Mouse (Mus musculus) ES-E14 (cell line): ENCODE measurements at regions not wholly inside any gene's neighbourhood (a gene's known extent, or its start where the extent isn't known, plus 50 kb on each side); places are given as distances from the start of the nearest gene placed in this dataset.

ENCODE experiments used
- DNase-seq: peaks from one replicate; pipeline ENCODE4 v3.0.0-alpha.2; 2013; ENCODE audit warnings: low read depth, low spot score
- H3K27ac ChIP-seq: 2 replicates; pipeline ENCODE4 v1.5.1; 2012; ENCODE audit warnings: low read depth, mild to moderate bottlenecking, low read length, moderate library complexity, mixed read lengths; ENCODE audit not compliant: poor library complexity, insufficient read depth, severe bottlenecking
- H3K36me3 ChIP-seq: 2 replicates; pipeline ENCODE4 v1.6.1; 2012; ENCODE audit warnings: mild to moderate bottlenecking, low read length, moderate library complexity, mixed read lengths; ENCODE audit not compliant: control insufficient read depth, poor library complexity, insufficient read depth, severe bottlenecking
- H3K4me1 ChIP-seq, 2 experiments: fragments of 150-350 bp in 1 of 2; sonication (generic) in 1 of 2; 2 replicates each; pipeline ENCODE4 v1.6.1; 2012; ENCODE audit warnings: low read length in 2 of 2, mild to moderate bottlenecking in 1 of 2, mixed read lengths in 1 of 2; ENCODE audit not compliant: control insufficient read depth in 2 of 2, insufficient read depth in 2 of 2, poor library complexity in 1 of 2
- H3K4me3 ChIP-seq, 2 experiments: fragments of 150-350 bp in 1 of 2; sonication (generic) in 1 of 2; 2 replicates each; pipeline ENCODE4 v1.5.1; 2012; ENCODE audit warnings: low read length in 2 of 2, low read depth in 1 of 2, mild to moderate bottlenecking in 1 of 2, mixed read lengths in 1 of 2; ENCODE audit not compliant: insufficient read depth in 1 of 2, poor library complexity in 1 of 2, severe bottlenecking in 1 of 2
- H3K9ac ChIP-seq: 2 replicates; pipeline ENCODE4 v1.6.1; 2012; ENCODE audit warnings: low read depth, mild to moderate bottlenecking, low read length, mixed read lengths; ENCODE audit not compliant: poor library complexity, insufficient read depth, severe bottlenecking
- H3K9me3 ChIP-seq: fragments of 150-350 bp; sonication (generic); 2 replicates; pipeline ENCODE4 v1.6.1; 2012; ENCODE audit warnings: low read depth, mild to moderate bottlenecking, low read length; ENCODE audit not compliant: control insufficient read depth, insufficient read depth
- CHD2 ChIP-seq: IDR thresholded peaks from 2 replicates; pipeline ENCODE4 v1.6.1; 2014; ENCODE audit warnings: mild to moderate bottlenecking, low read depth, low read length, inconsistent platforms
- HCFC1 ChIP-seq: IDR thresholded peaks from 2 replicates; pipeline ENCODE4 v1.6.1; 2012; ENCODE audit warnings: low read length, inconsistent platforms, borderline replicate concordance; ENCODE audit not compliant: insufficient read depth
- MAFK ChIP-seq: IDR thresholded peaks from 2 replicates; pipeline ENCODE4 v1.6.1; 2014; ENCODE audit warnings: mild to moderate bottlenecking, low read depth, low read length, inconsistent platforms; ENCODE audit not compliant: insufficient read depth
- ZC3H11A ChIP-seq: IDR thresholded peaks from 2 replicates; pipeline ENCODE4 v1.6.1; 2012; ENCODE audit warnings: low read depth, mild to moderate bottlenecking, inconsistent platforms, low read length, borderline replicate concordance
- ZNF384 ChIP-seq: IDR thresholded peaks from 2 replicates; pipeline ENCODE4 v1.6.1; 2012; ENCODE audit warnings: low read depth, low read length, inconsistent platforms
- in situ Hi-C, 2 experiments: fragments of 600-800 bp; cut with MboI; formaldehyde crosslinking; loops; one replicate each; pipeline ENCODE4 v1.15.1; 2025; ENCODE audit warnings: low sequenced_read_pairs in 2 of 2, inconsistent platforms in 1 of 2; ENCODE audit not compliant: unreplicated experiment in 2 of 2

DNA sequence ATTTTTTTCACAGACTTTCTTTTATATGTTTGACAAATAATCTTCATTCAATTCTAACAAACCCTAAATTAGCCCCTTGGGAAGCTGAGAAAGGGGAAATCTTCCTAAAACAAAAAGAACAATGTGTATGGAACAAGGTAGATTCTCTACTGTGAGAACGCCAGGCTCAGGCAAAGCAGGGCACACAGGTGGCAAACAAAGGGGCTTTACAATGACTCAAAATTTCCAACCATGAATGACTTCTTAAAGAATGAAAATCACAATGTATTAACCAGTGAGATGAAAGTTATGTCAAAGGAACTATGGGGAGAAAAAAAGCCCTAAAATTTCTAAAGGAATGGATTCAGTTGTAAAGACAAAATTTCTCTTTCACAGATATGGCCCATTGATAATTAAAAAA, 262.3 kb downstream of the Kcnj2 start:
- in situ Hi-C loops = no loop called here
- H3K4me3 ChIP-seq = no peak overlapping the region
- no peaks in the 10 kb centered on the region for H3K36me3 ChIP-seq
- DNase-seq = no peak
- no peaks in the 10 kb centered on the region for H3K4me1 ChIP-seq
- no peaks in the 10 kb centered on the region for H3K9me3 ChIP-seq
- H3K27ac ChIP-seq = no peak overlapping the region
- TF ChIP-seq MAFK = no peak
- TF ChIP-seq ZC3H11A = no peak
- no peak for TF ChIP-seq CHD2
- TF ChIP-seq ZNF384 = no peak
- TF ChIP-seq HCFC1 = no peak
- no peak overlapping the region for H3K9ac ChIP-seq

DNA sequence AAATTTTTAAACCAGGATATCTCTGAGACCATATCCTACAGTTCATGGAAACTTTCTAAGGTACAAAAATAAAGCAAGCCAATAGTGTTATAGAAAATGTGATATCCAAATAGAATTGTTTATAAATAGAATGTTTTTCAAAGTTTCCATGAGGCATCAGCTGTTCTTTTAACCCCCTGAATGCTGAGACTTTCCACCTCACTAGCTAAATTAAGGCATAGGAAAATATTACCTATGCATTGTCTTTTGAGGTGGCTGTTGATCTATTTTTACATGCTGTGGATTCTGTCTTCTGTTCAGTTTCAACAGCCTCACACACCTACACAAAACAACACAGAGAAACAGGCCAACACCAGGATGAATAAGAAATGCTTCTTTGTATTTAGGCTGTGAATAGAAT, 265.6 kb downstream of the Kcnj2 start:
- Histone ChIP-seq H3K9me3 (no peaks in the 10 kb centered on the region), H3K4me3 (no peak overlapping the region), H3K9ac (no peak overlapping the region), H3K27ac (no peak overlapping the region), H3K4me1 (no peaks in the 10 kb centered on the region), H3K36me3 (no peaks in the 10 kb centered on the region)
- TF ChIP-seq CHD2 (no peak), HCFC1 (no peak), ZC3H11A (no peak), ZNF384 (no peak), MAFK (no peak)
- no peak for DNase-seq
- in situ Hi-C loops = no loop called here

DNA sequence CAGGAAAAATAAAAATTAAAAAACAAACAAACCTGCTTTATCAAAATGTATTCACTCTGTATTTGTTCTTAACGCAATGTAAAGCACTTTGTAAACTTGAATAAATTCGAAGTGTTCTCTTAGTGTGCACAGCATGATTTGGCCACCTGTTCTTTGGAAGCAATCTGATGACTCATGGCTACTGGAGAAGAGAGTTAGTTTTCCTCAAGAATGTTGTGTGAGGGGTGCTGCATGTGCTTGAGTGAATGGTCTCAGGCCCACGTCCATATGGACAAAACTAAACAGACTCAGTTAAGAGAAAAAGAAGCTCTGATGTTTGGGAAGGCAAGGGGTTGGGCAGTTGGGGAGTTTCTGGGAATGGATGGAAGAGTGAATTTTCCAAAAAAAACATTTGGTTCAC, 267.1 kb downstream of the Kcnj2 start:
- Histone ChIP-seq H3K4me3 (no peak overlapping the region), H3K9me3 (no peaks in the 10 kb centered on the region), H3K4me1 (no peaks in the 10 kb centered on the region), H3K27ac (no peak overlapping the region), H3K36me3 (no peaks in the 10 kb centered on the region), H3K9ac (no peak overlapping the region)
- no peak for TF ChIP-seq ZNF384
- TF ChIP-seq CHD2 = no peak
- TF ChIP-seq ZC3H11A = no peak
- no peak for TF ChIP-seq HCFC1
- TF ChIP-seq MAFK = no peak
- no peak for DNase-seq
- in situ Hi-C loops = no loop called here

DNA sequence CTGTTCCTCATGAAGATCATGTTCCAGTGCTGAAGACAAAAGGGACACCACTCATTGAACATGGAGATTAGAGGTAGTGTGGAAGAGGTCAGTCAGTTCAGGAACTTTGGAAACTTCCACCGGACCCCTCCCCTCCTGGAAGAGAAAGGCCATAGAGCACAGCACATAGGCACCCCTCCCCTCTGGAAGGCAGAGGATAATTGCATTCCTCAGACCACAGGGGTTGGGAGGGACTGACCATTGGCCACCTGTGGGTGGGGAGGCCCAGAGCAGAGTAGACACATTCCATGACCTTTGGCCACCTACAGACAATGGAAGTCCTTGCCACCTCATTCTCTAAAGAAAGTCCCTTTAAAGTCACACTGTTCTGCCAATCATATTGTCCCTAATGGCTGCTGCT, 281.6 kb downstream of the Kcnj2 start:
- in situ Hi-C loops = no loop called here
- no peak for DNase-seq
- Histone ChIP-seq H3K9me3 (no peaks in the 10 kb centered on the region), H3K4me3 (no peak overlapping the region), H3K36me3 (no peaks in the 10 kb centered on the region), H3K9ac (no peak overlapping the region), H3K4me1 (no peaks in the 10 kb centered on the region), H3K27ac (no peak overlapping the region)
- TF ChIP-seq CHD2 = no peak
- no peak for TF ChIP-seq ZC3H11A
- no peak for TF ChIP-seq MAFK
- TF ChIP-seq ZNF384 = no peak
- TF ChIP-seq HCFC1 = no peak

DNA sequence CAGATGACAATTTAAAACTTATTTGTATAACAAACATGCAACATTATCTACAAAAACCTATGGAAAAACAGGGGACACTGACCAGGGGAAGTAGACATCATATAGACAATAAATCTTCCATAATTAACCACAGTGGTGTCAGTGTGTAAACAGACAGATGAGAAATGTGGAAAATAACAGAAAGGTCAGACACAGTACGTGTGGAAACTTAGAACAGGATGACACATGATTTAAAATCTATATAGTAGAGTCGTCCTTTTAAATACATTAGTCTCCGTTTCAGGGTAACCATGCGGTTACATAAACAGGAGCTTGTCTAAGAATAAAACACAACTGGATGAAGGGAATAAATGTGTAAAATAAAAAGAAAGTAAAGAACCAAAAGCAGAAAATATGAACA, 284.1 kb downstream of the Kcnj2 start:
- TF ChIP-seq ZNF384 = no peak
- TF ChIP-seq ZC3H11A = no peak
- TF ChIP-seq HCFC1 = no peak
- TF ChIP-seq CHD2 = no peak
- no peak for TF ChIP-seq MAFK
- Histone ChIP-seq H3K4me3 (no peak overlapping the region), H3K36me3 (no peaks in the 10 kb centered on the region), H3K9me3 (no peaks in the 10 kb centered on the region), H3K4me1 (no peaks in the 10 kb centered on the region), H3K27ac (no peak overlapping the region), H3K9ac (no peak overlapping the region)
- DNase-seq = no peak
- in situ Hi-C loops = no loop called here
